Mouse (Mus musculus) liver, embryonic 14 days (tissue): ENCODE measurements around the gene Gm21858. TPM values are rescaled to one million over a fixed set of nuclear protein-coding genes. Genes with fewer than 3 reads are reported as not detected.

ENCODE experiments used
- polyA plus RNA-seq: library from polyadenylated mRNA; depleted of rRNA; stranded (reverse); fragments of >200 nt; gene quantifications from 2 replicates; pipeline ENCODE4 v1.2.3, GENCODE M21; 2012; rRNA removed

Gm21858 gene
- polyA plus RNA-seq: not detected in 2 replicates

DNA sequence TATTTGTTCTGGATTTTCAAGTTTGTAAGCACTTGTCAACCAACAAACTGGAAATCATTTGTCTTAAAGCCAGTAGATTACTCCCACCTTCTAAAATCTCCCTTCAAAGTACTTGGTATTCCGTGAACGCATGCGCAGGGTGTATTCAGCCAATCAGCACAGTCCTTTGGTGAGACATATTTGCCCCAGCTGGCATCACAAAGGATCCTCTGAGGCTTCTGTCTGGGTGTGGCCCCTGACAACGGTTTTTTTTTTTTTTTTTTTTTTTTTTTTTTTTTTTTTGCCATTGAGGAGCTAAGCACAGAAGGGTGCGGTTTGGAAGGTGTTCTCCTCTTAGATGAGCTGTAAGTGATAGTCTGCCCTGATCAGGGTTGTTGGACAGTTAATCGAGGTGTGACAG is at the start of gene Gm21858:
Gm21858 (plus strand) TSS at position 301 of the 400 bp plus-strand sequence.

